ENCODE assay signal across 8 mouse cellular contexts in genomic region chr8:77419731-77420130, GRCm38 (mm10).
A peak's percentile ranks its signal among the peaks of the same experiment; 100 is the strongest.
DNase-seq lines count a peak whose midpoint lies in the region; ATAC-seq and TF ChIP-seq lines count a peak whose summit lies in the region.

No protein-coding gene starts in this region.

- peak; percentile 57 to 70 for DNase-seq in heart, adult 2 months
- DNase-seq in heart, embryonic 10.5 days (ENCODE audit: low spot score): no peak
- peak; percentile 71 to 75 for DNase-seq in adrenal gland, adult 18-20 months (ENCODE audit: low spot score in 2 of 2)
- peak; percentile 58 for DNase-seq in heart, postnatal 0 days (ENCODE audit: low spot score)
- DNase-seq in layer of hippocampus, postnatal 10 days (ENCODE audit: low spot score in 2 of 2): peak; percentile 83 to 84
- DNase-seq in right cerebral cortex, postnatal 25 days: peak; percentile 57

- no peak overlapping the region for H3K27ac ChIP-seq in heart, adult 2 months
- no peak overlapping the region for H3K27ac ChIP-seq in heart, embryonic 10.5 days
- no peak overlapping the region for H3K27ac ChIP-seq in heart, postnatal 0 days (ENCODE audit: low read depth)

- no peak for TF ChIP-seq EP300 in heart, adult 2 months (IDR thresholded peaks at IDR 0.05; ENCODE audit: insufficient read depth, low read depth, low read length)
- TF ChIP-seq EP300 in heart, postnatal 0 days (IDR thresholded peaks at IDR 0.05; ENCODE audit: low read depth): no peak

- intact Hi-C loops in heart, adult 2 months (cut with DNase I): loop anchor here (1.0 to 10.0 kb wide), 4 partner anchors 105 to 585 kb away; partner anchors contain the start of gene Tmem184c

- H3K9ac ChIP-seq in heart, adult 2 months (ENCODE audit: low read depth, low read length): no peak overlapping the region
- H3K9ac ChIP-seq in heart, postnatal 0 days (replicated peaks; ENCODE audit: low read depth, low read length): no peak overlapping the region

- H3K4me2 ChIP-seq in heart, postnatal 0 days (ENCODE audit: low read depth, low read length): no peak overlapping the region

- ATAC-seq in common myeloid progenitor, adult 5-6 weeks (replicated peaks; ENCODE audit: low read depth, poor library complexity, severe bottlenecking): peak; percentile 61
- peak; percentile 67 for ATAC-seq in heart, postnatal 0 days (ENCODE audit: insufficient read depth, low read depth)
- ATAC-seq in megakaryocyte progenitor cell, adult 5-6 weeks (replicated peaks; ENCODE audit: poor library complexity): peak; percentile 66

- H3K27me3 ChIP-seq in heart, adult 2 months (ENCODE audit: control insufficient read depth, insufficient read depth, low read length): no peaks in the 10 kb centered on the region
- H3K27me3 ChIP-seq in heart, embryonic 10.5 days (ENCODE audit: insufficient read depth, poor library complexity, severe bottlenecking): no peaks in the 10 kb centered on the region
- H3K27me3 ChIP-seq in heart, postnatal 0 days (ENCODE audit: control insufficient read depth, insufficient read depth, low read length): no peaks in the 10 kb centered on the region

- no peaks in the 10 kb centered on the region for H3K9me3 ChIP-seq in heart, embryonic 10.5 days
- no peaks in the 10 kb centered on the region for H3K9me3 ChIP-seq in heart, postnatal 0 days (replicated peaks; ENCODE audit: control insufficient read depth, low read length)

- H3K79me2 ChIP-seq in heart, adult 2 months (replicated peaks; ENCODE audit: control insufficient read depth, insufficient read depth, low read length): no peaks in the 10 kb centered on the region

- no peak overlapping the region for H3K4me3 ChIP-seq in heart, adult 2 months
- no peak overlapping the region for H3K4me3 ChIP-seq in heart, embryonic 10.5 days
- no peak overlapping the region for H3K4me3 ChIP-seq in heart, postnatal 0 days (ENCODE audit: low read depth, low read length)

- TF ChIP-seq CTCF in heart, adult 2 months (IDR thresholded peaks at IDR 0.05): peak; percentile 98
- peak; percentile 80 for TF ChIP-seq CTCF in heart, postnatal 0 days (IDR thresholded peaks at IDR 0.05; ENCODE audit: low read depth)

- TF ChIP-seq POLR2A in heart, adult 2 months (IDR thresholded peaks at IDR 0.05; ENCODE audit: insufficient read depth, low read depth, low read length): no peak

- WGBS in heart, adult 2 months: 50% methylated on average over 4 of the region's 4 CpGs
- 58% methylated on average over 4 of the region's 4 CpGs for WGBS in heart, embryonic 10.5 days
- WGBS in heart, postnatal 0 days: 44% methylated on average over 4 of the region's 4 CpGs

- no peaks in the 10 kb centered on the region for H3K4me1 ChIP-seq in heart, adult 2 months (ENCODE audit: control insufficient read depth, insufficient read depth, low read length)
- no peaks in the 10 kb centered on the region for H3K4me1 ChIP-seq in heart, embryonic 10.5 days
- no peaks in the 10 kb centered on the region for H3K4me1 ChIP-seq in heart, postnatal 0 days (ENCODE audit: control insufficient read depth, insufficient read depth)

- H3K36me3 ChIP-seq in heart, adult 2 months (ENCODE audit: control insufficient read depth, insufficient read depth, low read length): no peaks in the 10 kb centered on the region
- peaks cover 11% of the 10 kb centered on the region for H3K36me3 ChIP-seq in heart, embryonic 10.5 days
- H3K36me3 ChIP-seq in heart, postnatal 0 days (replicated peaks; ENCODE audit: control insufficient read depth, insufficient read depth, low read length): peaks cover 49% of the 10 kb centered on the region
